22 mouse cellular contexts compared by ENCODE assay signal in genomic region chr5:121791026-121791425, GRCm38 (mm10). TPM values are rescaled to one million over a fixed set of nuclear protein-coding genes. Genes with fewer than 3 reads are reported as not detected.
A peak's percentile ranks its signal among the peaks of the same experiment; 100 is the strongest.
DNase-seq lines count a peak whose midpoint lies in the region; ATAC-seq and TF ChIP-seq lines count a peak whose summit lies in the region.
"Had no signal": no experiment of that assay in that cellular context is flagged by ENCODE, and none has a peak within 500 bp of the region (broad histone marks: within the 10 kb centered on the region; RNA-seq: fewer than 3 reads in every experiment).

No protein-coding gene starts in this region.

- in situ Hi-C loops in Patski (cut with MboI; ENCODE audit: low pct_unique_long_range_greater_than_20kb), result no loop called here

- no peak overlapping the region for H3K27ac ChIP-seq in heart, adult 2 months
- H3K27ac ChIP-seq in heart, embryonic 11.5 days (ENCODE audit: low read depth, low read length), result no peak overlapping the region
- H3K27ac ChIP-seq in lung, postnatal 0 days (ENCODE audit: low read length), result no peak overlapping the region
- H3K27ac ChIP-seq: forebrain, embryonic 15.5 days; hindbrain, embryonic 14.5 days; kidney, postnatal 0 days; limb, embryonic 10.5 days had no signal

- no peak overlapping the region for H3K9ac ChIP-seq in heart, adult 2 months (ENCODE audit: low read depth, low read length)
- H3K9ac ChIP-seq in heart, embryonic 11.5 days (ENCODE audit: low read depth, low read length), result no peak overlapping the region
- no peak overlapping the region for H3K9ac ChIP-seq in lung, postnatal 0 days (replicated peaks; ENCODE audit: low read depth)
- H3K9ac ChIP-seq: forebrain, embryonic 15.5 days; heart, embryonic 12.5 days; hindbrain, embryonic 14.5 days; liver, postnatal 0 days had no signal

- H3K27me3 ChIP-seq in heart, adult 2 months (ENCODE audit: control insufficient read depth, insufficient read depth, low read length), result no peaks in the 10 kb centered on the region
- H3K27me3 ChIP-seq in heart, embryonic 11.5 days (ENCODE audit: control insufficient read depth, insufficient read depth, low read length), result no peaks in the 10 kb centered on the region
- H3K27me3 ChIP-seq in Patski, result no peaks in the 10 kb centered on the region
- H3K27me3 ChIP-seq in lung, postnatal 0 days (replicated peaks; ENCODE audit: insufficient read depth, low read length), result no peaks in the 10 kb centered on the region
- H3K27me3 ChIP-seq: forebrain, embryonic 15.5 days; heart, embryonic 12.5 days had no signal

- no peak overlapping the region for H3K4me3 ChIP-seq in heart, adult 2 months
- H3K4me3 ChIP-seq in heart, embryonic 11.5 days (ENCODE audit: low read depth, low read length), result no peak overlapping the region
- H3K4me3 ChIP-seq in lung, postnatal 0 days (ENCODE audit: low read depth, low read length), result no peak overlapping the region
- H3K4me3 ChIP-seq: forebrain, embryonic 15.5 days; heart, embryonic 12.5 days; limb, embryonic 10.5 days had no signal

- 0 out of 2 replicates have a peak, but pooled peaks cover 1% of the 10 kb centered on the region for H3K79me2 ChIP-seq in heart, adult 2 months (replicated peaks; ENCODE audit: control insufficient read depth, insufficient read depth, low read length)

- H3K9me3 ChIP-seq in heart, embryonic 11.5 days (replicated peaks; ENCODE audit: control insufficient read depth, low read length), result no peaks in the 10 kb centered on the region
- no peaks in the 10 kb centered on the region for H3K9me3 ChIP-seq in lung, postnatal 0 days (ENCODE audit: low read length)
- H3K9me3 ChIP-seq: forebrain, embryonic 15.5 days; heart, embryonic 12.5 days; limb, embryonic 10.5 days had no signal

- TF ChIP-seq EP300 in heart, adult 2 months (IDR thresholded peaks at IDR 0.05; ENCODE audit: insufficient read depth, low read depth, low read length), result no peak
- TF ChIP-seq EP300 in lung, postnatal 0 days (IDR thresholded peaks at IDR 0.05), result no peak

- H3K4me2 ChIP-seq in heart, embryonic 11.5 days, result no peak overlapping the region
- H3K4me2 ChIP-seq in lung, postnatal 0 days (replicated peaks; ENCODE audit: low read depth, low read length), result no peak overlapping the region
- H3K4me2 ChIP-seq: forebrain, embryonic 15.5 days; heart, embryonic 12.5 days; hindbrain, embryonic 14.5 days had no signal

- 84% methylated on average over 5 of the region's 5 CpGs for WGBS in heart, adult 2 months
- 90% methylated on average over 5 of the region's 5 CpGs for WGBS in heart, embryonic 11.5 days (ENCODE audit: insufficient replicate concordance)
- WGBS in lung, postnatal 0 days, result 88% methylated on average over 5 of the region's 5 CpGs

- peak; percentile 42 for TF ChIP-seq CTCF in heart, adult 2 months (IDR thresholded peaks at IDR 0.05)
- TF ChIP-seq CTCF in Patski (IDR thresholded peaks at IDR 0.05), result peak; percentile 24
- no peak for TF ChIP-seq CTCF in lung, postnatal 0 days (IDR thresholded peaks at IDR 0.05)

- no peak for DNase-seq in heart, adult 2 months
- DNase-seq in thymus, postnatal 0 days (ENCODE audit: low spot score), result peak; percentile 31
- DNase-seq in thymus, adult 18-20 months, result no peak
- no peak for DNase-seq in Patski (ENCODE audit: low read depth, low spot score)
- no peak for DNase-seq in right cerebral cortex, postnatal 36 days (ENCODE audit: low spot score in 2 of 2)
- DNase-seq in lung, postnatal 0 days (ENCODE audit: low spot score), result no peak
- DNase-seq: adrenal gland, postnatal 36 days; cerebellum, adult 9-11 months; heart, postnatal 14 days; kidney, adult 11 months; liver, postnatal 0 days; lung, postnatal 14 days; retina, postnatal 1 day; right cerebral cortex, postnatal 4 days; thymus, postnatal 4 days had no signal

- ATAC-seq in heart, embryonic 11.5 days (replicated peaks; ENCODE audit: insufficient number of reproducible peaks, low FRiP score, low TSS enrichment), result no peak
- ATAC-seq in Patski, result no peak
- ATAC-seq in lung, postnatal 0 days, result no peak
- ATAC-seq: forebrain, embryonic 15.5 days; liver, postnatal 0 days; midbrain, embryonic 16.5 days had no signal

- no peaks in the 10 kb centered on the region; the same call in none of the 2 replicates for H3K36me3 ChIP-seq in heart, adult 2 months (ENCODE audit: control insufficient read depth, insufficient read depth, low read length)
- peaks cover 36% of the 10 kb centered on the region for H3K36me3 ChIP-seq in heart, embryonic 11.5 days (ENCODE audit: control insufficient read depth, insufficient read depth, low read length)
- peaks cover 22% of the 10 kb centered on the region for H3K36me3 ChIP-seq in lung, postnatal 0 days (ENCODE audit: insufficient read depth, low read length)

- TF ChIP-seq POLR2A in heart, adult 2 months (IDR thresholded peaks at IDR 0.05; ENCODE audit: insufficient read depth, low read depth, low read length), result no peak

- intact Hi-C loops in heart, adult 2 months (cut with DNase I), result loop anchor here (10.0 kb wide), 1 partner anchor 54 kb away; the partner anchor contains the start of gene Pheta1

- POLR2A ChIA-PET in Patski (lab: Charles Lee), result interaction anchor here (1.5 kb wide), 1 partner anchor 16 kb away, joined by 3 read pairs; no protein-coding TSS in a partner anchor

- no peaks in the 10 kb centered on the region for H3K4me1 ChIP-seq in heart, adult 2 months (ENCODE audit: control insufficient read depth, insufficient read depth, low read length)
- no peaks in the 10 kb centered on the region for H3K4me1 ChIP-seq in heart, embryonic 11.5 days (ENCODE audit: control insufficient read depth, insufficient read depth, low read length)
- no peaks in the 10 kb centered on the region for H3K4me1 ChIP-seq in lung, postnatal 0 days (ENCODE audit: insufficient read depth, low read depth, low read length)
- H3K4me1 ChIP-seq: forebrain, embryonic 15.5 days; heart, embryonic 12.5 days; limb, embryonic 10.5 days had no signal

- CTCF ChIA-PET in Patski (lab: Charles Lee), result interaction anchor here (1.0 to 1.5 kb wide), 4 partner anchors 14 to 70 kb away, joined by 3 to 5 read pairs (median 4); no protein-coding TSS in a partner anchor

RNA-seq across cellular contexts. Expression of gene Sh2b3, which starts 46.4 kb away (rescaled TPM):
- 10 to 100 TPM; 21.6 to 22.5 TPM for total RNA-seq in heart, adult 2 months (2021)
- polyA plus RNA-seq in heart, adult 2 months (2012; rRNA removed), result 19.3 and 20.1 TPM in 2 replicates
- 16.8 and 17.2 TPM in 2 replicates for polyA plus RNA-seq in heart, embryonic 11.5 days (2014; fragmentation: Nextera tagmentation; extraction: Ambion mirVana)
- polyA plus RNA-seq in thymus, postnatal 0 days (2015; fragmentation: Nextera tagmentation; extraction: Ambion mirVana), result 13.1 and 13.9 TPM in 2 replicates
- polyA plus RNA-seq in Patski (2021), result 22.2 TPM
- 24.4 and 26.2 TPM in 2 replicates for polyA plus RNA-seq in lung, postnatal 0 days (2015; fragmentation: Nextera tagmentation; extraction: Ambion mirVana)

RNA-seq across cellular contexts. Expression of gene Pheta1, which starts 57.8 kb away (rescaled TPM):
- 1 to 10 TPM; 9.3 TPM for total RNA-seq in heart, adult 2 months (2021)
- 12.5 and 12.7 TPM in 2 replicates for polyA plus RNA-seq in heart, adult 2 months (2012; rRNA removed)
- polyA plus RNA-seq in heart, embryonic 11.5 days (2014; fragmentation: Nextera tagmentation; extraction: Ambion mirVana), result 10.6 and 11.8 TPM in 2 replicates
- polyA plus RNA-seq in thymus, postnatal 0 days (2015; fragmentation: Nextera tagmentation; extraction: Ambion mirVana), result 14.0 and 15.2 TPM in 2 replicates
- 17.9 TPM for polyA plus RNA-seq in Patski (2021)
- 22.7 and 23.4 TPM in 2 replicates for polyA plus RNA-seq in lung, postnatal 0 days (2015; fragmentation: Nextera tagmentation; extraction: Ambion mirVana)
